Mouse (Mus musculus) thymus, postnatal 10 days (tissue): ENCODE results near the gene Vps13a.
"Not testable (repeated sequence)": the region's sequence is repeated elsewhere in the genome, so short reads cannot be mapped to it uniquely, and the experiment has no call there.

Experiments used
- DNase-seq, 2 experiments: peaks; one replicate each; pipeline ENCODE4 v3.0.0; 2021; ENCODE audit warnings: low spot score in 2 of 2

The Vps13a gene

DNA sequence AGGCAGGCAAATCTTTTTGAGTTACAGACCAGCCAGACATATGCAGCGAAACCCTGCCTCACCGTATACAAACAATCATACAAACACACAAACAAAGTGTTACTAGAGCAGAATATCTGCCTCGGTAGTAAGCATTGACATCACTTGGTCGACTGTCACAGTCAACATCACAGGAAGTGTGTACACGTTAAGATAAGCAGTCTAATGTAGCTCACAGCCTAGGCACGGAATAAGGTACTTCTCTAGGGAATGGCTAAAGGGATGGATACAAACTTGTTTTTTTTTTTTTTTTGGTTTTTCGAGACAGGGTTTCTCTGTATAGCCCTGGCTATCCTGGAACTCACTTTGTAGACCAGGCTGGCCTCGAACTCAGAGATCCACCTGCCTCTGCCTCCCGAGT, 23.3 kb downstream of the Vps13a start:
- not testable (repeated sequence) for DNase-seq

DNA sequence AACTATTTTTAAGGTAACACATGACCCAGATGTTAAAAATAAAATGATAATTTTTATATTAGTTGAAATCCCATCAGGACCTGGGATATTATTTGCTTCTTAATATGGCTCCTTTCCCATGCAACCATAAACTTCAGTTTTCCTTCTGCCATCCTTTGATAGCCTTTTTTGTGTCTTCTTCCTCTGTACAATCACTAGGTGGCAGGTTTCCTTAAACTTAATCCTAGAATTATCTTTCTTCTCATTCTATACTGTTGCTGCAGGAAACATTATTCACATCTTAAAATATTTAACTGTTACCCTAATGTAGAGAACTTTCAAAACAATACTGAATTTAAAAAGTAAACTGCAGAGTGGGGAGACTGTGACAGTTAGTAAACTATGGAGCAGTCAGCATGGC, 24.9 kb downstream of the Vps13a start:
- no peak for DNase-seq

DNA sequence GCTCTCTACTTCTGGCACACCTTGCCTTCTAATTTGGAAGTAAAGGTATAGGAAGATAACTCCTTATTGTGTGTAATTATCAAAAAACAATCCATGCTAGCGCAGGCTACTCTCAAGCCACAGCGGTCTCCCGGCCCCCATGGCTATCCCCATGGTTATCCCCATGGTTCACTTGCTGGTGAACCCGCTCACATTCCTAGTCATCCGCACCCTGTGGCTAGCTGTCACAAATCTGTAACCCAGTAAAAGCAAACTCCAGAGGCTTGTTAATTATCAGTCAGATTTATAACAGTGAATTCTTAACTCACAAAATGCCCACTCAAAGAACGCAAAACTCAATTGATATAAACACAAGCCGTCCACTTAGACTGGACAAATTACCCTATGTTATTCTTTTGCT, 25.5 kb downstream of the Vps13a start:
- DNase-seq, result no peak

DNA sequence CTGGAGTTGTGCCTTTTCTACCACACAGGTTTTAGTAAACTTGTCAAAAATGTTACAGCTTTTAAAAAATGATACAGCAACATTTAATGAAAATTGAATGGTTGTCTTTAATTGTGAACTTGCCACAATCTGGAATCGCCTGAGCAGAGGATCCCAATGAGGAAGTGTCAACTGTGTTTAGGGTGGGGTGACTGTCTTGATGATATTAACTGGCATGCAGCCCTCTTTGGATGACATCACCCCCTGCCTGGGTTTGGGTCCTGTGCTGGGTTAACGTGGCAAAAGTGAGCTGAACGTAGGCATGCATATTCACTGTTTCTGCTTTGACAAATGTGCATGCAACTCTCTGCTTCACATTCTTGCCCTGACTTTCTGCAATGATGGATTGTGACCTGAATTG, 27.6 kb downstream of the Vps13a start:
- no peak for DNase-seq

DNA sequence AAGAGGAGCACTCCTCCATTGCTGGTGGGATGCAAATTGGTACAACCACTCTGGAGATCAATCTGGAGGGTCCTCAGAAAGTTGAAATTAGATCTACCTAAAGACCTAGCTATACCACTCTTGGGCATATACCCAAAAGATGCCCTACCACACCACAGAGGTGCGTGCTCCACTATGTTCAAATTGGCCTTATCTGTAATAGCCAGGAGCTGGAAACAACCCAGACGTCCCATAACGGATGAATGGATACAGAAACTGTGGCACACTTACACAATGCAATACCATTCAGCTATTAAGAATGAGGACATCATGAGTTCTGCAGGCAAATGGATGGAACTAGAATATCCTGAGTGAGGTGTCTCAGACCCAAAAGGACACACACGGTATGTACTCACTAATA, 43.9 kb downstream of the Vps13a start:
- no peak for DNase-seq

DNA sequence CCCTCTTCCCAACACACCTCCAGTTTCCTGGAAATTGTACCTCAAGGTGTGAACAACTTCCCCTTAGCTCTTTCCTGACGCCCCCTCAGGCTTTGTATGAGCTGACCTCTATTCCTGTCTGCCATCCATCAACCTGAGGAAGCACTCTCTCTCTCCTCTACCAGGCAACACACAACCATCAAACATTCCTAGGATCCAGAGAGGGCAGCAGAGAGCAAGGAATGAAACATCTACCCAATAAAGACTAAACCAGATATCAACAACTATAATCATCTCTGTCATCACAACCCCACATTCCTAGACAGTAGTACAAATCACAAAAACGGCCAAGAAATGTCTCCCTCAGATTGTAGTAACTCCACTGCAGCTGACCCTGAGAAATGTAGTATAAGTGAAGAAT, 52.0 kb downstream of the Vps13a start:
- no peak for DNase-seq

DNA sequence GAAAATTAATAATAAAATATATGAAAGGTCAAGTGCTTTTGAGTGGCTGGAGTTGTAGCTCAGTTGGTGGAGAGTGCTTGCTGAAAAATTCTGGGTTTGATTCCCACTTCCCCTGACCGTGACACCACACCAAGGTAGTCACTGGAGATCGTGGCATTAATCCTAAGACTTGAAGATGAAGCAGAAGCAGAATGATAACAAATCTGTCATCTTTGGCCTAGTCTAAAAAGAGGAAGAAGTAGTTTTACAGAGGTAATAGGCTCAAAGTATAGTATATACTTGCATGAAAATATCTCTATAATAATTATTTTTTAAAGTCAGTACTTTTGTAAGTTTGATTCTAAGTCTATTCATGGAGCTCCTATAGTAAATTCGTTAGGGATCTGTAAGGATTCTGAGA, 65.5 kb downstream of the Vps13a start:
- DNase-seq, result no peak

DNA sequence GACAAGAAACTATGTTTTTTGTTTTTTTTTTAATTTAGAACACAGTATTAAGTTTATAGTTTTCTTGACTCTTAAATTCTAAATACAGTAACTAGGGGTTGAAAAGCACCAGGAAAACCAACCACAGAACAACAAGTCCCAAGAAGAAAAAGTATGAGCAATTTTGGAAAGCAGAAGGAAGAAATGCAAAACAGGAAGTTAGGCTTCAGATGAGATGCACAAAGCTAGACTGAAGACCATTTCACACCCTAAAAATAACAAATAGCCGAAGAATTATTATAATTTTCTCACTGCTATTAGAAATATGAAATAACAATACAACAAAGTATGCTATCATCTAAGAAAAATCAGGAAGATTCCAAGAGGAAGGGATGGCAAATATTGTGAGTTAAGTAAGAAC, 78.9 kb downstream of the Vps13a start:
- no peak for DNase-seq

DNA sequence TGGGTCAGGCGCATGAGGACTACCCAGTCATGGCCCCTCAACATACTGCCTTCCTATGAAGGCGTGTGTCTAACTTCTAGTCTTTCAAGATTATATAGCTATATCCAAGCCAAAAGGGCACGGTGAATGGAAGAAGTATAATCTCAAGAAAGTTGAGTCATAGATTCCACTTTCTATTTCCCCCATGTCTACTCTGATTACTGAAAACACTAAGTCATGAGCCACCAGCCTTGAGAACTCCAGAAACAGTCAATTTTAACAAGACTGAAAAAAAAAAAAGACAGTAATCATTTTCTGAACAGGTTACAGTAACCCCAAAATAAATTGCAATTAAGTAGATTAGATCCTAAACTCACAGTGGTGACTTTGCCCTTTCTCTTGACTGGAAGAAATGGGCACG, 95.8 kb downstream of the Vps13a start:
- DNase-seq, result no peak

DNA sequence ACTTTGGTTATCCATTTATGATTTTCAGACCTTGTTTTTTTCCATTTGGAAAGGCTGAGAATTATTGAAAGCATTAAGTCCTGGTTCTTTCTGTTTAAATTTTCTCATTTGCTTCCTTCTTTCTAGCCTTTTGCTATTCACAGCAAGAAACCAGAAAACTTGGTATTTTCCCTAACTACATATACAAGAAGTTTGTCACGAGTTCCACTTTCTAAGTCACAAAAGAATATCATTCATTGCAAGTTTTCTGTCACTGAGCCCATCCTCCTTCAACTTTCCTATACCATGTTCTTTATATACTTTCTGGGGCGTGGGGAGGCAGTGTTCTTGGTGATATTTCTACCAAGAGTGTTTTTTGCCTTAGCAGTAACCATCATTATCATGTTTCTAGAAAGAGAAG, 96.5 kb downstream of the Vps13a start:
- DNase-seq, result no peak

DNA sequence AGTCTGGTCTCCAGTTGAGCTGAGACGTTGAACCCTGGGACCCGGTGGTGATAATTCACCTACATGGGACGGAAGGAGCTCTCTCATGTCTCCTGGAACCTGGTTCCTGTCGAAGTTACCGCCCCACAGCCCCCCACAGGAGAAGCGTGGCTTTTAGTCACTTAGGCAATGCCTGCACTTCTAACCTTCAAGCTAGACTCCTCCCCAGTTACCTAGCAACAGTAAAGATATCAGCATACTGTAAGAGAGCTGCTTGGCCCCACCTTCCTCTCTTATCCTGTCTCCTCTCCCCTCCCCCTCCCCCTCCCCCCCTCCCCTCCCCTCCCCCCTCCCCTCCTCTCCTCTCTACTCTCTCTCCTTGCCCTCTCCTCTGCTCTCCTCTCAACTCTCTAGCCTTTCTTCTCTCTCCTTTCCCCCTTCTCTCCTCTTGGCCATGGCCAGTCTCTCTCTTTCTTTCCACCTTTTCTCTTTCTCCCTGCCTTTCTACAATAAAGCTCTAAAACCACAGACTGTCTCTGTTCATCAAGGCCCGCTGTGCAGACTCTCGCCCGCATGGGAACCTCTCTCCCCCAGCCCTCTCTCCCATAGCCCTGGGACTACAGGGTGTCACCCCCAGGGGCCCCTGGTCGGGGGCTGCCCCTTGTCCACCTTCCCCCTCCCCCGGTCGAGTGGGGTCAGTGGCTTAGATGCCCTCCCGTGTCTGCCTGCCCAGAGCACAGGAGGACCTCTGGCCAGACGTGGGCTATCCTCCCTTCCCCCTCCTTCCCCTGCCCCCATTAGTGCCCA, 154.9 kb downstream of the Vps13a start:
- no peak for DNase-seq

DNA sequence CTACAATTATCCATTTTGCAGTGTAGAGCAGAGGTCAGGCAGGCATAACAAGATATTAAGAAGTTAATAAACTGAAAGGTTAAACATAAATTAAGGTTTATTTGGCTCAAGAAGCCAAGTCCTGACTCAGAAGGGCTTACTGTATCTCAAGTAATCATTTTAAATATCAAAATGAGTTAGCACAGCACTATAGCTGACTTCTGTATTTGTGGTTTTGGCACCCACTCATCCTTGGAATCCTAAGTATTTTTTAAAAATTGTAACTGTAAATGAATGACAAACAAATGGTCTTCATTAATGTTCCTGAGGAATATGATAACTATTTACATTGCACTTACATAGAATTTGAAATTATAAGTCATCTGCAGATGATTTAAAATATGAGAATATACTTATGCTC, 155.7 kb downstream of the Vps13a start:
- DNase-seq, result no peak

DNA sequence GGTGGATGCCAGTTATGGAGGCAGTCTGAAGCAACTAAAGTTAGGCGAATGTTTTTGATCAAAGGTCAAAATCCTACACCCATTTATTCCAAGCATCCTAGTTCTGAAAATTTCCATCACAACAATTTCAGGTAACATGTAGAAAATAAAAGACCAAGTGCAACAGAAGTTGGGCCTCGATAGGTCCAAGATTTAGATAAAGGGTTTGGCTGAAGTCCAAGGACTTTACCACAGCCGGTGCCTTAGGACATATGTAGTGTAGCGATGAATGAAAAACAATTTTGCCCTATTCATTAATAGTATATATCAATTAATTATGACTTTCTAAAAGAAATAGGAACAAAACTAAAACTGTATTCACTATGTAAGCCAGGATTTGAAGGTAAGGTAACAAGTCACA, 157.6 kb downstream of the Vps13a start:
- DNase-seq, result no peak

DNA sequence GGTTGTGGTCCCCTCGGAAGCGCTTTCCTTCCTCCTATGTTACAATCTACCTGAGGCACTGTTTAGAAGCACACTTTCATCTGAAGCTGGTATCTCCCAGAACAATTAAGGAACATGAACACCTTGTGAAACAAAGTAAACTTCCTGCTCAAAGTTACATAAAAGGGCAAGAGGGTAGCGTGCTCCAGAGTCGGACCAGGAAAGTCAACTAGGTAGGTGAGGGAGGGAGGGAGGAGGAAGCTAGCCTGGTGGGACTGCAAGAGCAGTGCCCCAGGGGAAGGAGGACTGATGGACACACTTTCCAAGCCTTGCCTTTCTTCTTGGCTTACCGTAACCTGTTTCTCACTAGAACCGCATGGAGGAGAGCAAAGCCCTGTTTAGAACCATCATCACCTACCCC, 173.1 kb downstream of the Vps13a start:
- DNase-seq, result no peak

DNA sequence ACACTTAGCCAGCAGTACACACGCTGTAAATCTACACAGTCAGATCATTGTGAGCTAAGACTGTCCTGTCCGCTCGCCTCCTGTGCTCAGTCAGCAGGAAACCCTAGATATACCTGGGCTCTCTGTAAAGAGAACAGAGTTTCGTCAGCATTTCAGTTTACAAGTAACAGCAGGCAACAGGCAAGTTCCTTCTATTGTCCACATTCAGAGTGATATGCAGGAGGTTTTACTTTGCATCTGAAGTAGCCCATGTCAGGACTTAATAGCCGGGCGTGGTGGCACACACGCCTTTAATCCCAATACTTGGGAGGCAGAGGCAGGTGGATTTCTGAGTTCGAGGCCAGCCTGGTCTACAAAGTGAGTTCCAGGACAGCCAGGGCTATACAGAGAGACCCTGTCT, 178.7 kb downstream of the Vps13a start:
- DNase-seq, result no peak

DNA sequence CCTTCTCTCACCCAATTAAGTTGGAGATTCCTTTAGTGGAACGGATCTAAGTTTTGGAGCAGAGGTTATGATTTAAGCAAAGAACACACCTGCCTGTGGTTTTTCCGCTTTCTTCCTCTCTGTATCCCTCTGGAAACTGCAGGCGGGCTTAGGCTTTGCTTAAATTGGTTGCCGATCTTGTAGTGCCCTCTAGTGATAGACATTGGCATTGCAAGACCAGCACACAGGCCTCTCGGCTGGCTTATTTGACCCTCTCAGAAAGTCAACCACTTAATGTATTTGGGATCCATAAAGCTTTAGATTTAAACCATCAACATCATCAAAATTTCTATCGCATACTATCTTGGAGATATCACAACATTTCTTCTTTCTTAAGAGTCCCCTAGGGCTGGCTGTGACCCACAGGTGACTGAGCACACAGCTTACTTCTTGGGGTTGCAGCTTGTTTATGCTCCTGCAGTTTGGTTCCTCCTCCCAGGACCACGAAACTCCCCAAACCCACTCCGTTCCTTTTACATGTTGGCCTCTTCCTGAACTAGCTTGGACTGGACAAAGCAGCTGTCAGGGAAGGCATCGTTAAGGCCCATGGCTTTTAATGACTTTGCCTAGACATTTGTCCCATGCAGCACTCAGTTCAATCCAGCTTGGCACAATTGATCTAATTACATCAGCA, 181.3 kb downstream of the Vps13a start:
- DNase-seq, result peak; percentile 11 to 73

DNA sequence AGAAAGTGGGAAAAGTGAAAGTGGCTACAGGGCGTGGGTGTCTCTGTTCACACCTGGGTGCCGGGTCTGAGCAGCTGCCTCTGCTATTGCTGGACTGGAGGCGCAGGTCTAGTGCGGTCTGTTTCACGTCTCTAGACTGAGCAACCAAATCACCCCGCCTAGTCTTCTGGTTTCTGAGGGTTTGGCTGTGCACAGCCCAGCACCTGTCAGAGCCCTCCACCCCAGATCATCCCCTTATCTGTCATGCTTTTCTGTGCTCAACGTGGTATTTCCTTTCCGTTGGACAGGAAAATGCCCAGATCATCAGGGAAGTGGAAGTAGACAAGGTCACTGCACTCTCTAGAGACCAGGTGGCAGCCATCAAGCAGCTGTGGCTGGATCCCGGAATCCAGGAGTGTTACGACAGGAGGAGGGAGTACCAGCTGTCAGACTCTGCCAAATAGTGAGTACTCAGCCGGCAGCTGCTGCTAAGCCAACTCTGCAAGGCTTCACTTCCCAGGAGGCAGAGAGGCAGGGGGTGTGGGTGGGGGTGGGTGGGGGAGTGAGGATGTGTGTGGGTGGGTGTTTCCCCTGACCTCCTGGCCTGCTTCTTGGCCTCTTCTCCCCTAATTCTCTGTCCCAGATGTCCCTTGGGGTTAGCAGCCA, 182.0 kb downstream of the Vps13a start:
- DNase-seq, result no peak

DNA sequence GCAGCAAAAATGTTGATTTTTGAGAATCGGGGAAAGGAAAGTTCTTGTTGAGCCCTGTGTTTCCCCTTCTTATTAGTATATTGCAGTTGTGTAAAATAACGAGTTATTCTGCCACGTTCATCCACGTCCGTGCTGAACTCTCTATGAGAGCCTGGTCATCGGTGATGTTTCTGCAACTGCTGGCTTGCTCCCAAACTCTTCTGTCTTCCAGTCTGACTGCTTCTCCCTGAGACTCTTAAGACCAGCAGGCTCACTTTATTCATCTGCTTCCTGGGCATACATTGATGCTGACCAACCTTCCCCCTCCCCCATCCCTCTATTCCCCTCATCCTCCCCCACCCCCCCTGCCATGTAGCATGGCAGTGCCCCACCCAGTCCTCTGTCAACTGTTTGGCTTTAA, 183.5 kb downstream of the Vps13a start:
- no peak for DNase-seq

DNA sequence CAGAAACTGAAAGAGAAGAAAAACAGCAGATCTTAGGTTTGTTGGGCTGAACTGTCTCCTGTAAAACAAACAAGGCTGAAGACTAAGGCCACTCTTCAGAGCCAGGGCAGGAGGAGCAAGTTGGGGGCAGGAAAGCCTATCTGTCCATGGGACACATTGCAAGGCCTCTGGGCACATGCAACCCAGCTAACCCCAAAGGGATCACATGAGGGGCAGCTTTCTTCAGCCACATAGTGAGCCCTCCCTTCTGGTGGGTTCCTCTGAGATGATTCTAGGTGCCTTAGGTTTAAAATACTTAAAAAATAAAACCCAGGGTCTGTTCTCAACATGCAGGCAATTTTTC, 186.8 kb downstream of the Vps13a start:
- DNase-seq, result no peak

DNA sequence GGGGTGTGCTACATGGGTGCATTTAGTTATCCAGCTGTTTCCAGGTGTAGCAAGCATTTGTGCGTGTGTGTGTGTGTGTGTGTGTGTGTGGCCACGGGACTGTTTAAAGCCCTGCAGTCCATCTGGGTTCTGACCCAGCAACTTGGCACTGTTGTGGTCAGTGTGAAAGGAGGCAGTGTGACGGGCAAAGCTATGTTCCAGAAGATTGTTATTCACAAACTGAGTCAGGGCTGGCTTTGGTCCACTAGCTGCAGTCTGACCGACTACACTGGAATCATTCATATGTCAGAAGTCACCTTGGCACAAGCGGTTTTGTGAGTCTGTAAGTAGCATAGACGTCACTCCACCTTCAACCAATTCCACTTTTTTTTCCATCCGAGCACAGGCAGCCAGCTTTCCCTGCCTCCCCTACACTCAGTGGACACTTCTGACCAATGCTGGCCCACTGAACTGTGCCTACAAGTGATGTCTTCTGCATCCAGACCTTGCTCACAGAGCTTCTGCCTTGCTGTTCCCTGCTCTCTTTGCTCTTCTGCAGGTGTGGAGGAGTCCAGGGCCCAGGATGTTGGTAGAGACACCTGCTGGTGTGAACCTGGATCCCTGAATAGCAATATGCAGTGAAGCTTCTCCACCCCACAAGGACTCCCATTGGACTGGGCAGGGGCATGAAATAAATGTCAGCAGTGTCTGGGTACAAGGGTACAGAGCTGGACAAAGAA, 187.3 kb downstream of the Vps13a start:
- no peak for DNase-seq

DNA sequence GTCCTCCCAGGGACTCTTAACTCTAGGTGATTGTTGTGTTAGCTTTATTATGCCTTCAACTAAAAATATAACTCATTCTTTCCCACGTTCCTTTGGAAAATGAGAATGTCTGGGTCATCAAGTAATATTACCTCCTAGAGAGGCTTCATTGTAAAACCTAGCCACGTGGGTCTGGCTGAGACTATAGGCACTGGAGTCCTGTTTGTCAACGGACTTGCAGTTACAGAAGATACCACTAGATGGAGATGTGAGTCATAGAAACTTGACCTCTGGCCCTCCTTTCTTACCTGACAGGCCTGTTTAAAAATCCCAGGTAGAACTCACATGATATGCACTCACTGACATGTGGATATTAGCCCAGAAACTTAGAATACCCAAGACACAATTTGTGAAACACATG, 195.4 kb downstream of the Vps13a start:
- peak in 1 of 2 experiments; percentile 53 for DNase-seq

DNA sequence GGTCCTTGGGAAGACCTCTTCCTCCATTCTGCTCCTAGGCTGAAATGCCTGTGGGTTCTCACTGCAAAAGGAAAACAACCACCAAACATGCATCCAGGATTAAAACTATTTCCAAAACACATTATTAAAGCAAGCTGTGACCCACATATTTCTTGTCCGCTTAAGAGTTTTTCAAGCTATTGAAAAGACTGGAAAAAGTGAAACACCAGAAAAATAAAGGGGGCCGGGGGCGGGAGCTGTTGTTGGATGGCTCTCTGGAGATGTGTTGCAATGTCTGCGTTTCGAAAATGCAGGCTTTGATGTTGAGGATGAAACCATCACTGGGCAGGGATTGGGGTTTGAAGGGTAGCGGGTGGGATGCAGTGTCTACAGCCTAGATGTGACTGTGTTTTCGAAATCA, 196.2 kb downstream of the Vps13a start:
- DNase-seq, result no peak

DNA sequence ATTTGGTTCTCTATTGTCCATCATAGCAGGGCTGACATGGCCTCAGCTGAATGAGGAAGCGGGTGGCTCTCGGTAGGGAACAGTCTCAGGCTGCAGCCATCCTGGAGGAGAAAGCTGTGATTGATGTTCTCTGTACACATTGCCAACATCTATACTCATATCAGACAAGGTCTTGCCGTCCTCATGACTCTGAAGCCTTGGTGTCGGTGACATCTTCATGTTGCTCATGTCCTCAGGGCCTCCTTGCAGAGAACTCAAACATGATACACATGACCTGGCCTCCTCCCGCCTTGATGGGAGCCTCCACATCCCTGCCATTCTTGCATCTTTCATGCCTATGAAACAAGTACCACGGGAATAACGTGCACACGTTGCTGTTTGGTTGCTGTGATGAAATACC, 200.2 kb downstream of the Vps13a start:
- DNase-seq, result no peak
